Mouse (Mus musculus): ENCODE results near the gene Tm9sf3.
"Not testable (repeated sequence)": the region's sequence is repeated elsewhere in the genome, so short reads cannot be mapped to it uniquely, and the experiment has no call there.

Gene Tm9sf3

GRCm38 (mm10) chr19:41263630-41264295, at the start of gene Tm9sf3:
Gene Tm9sf3 (minus strand): TSS chr19:41263997.
- peak; percentile 90 for DNase-seq

- not testable (repeated sequence) for DNase-seq
Measured at GRCm38 (mm10) chr19:41312587-41312986, 48.8 kb upstream of the Tm9sf3 start.

- no peak for DNase-seq
Measured at GRCm38 (mm10) chr19:41312027-41312426, 48.2 kb upstream of the Tm9sf3 start.

GRCm38 (mm10) chr19:41310971-41311703, 47.3 kb upstream of the Tm9sf3 start:
- DNase-seq, result no peak

GRCm38 (mm10) chr19:41303933-41304332, 40.1 kb upstream of the Tm9sf3 start:
- DNase-seq, result no peak

- no peak for DNase-seq
Measured at GRCm38 (mm10) chr19:41303433-41303832, 39.6 kb upstream of the Tm9sf3 start.

- no peak for DNase-seq
Measured at GRCm38 (mm10) chr19:41301856-41302255, 38.1 kb upstream of the Tm9sf3 start.

GRCm38 (mm10) chr19:41299446-41299845, 35.6 kb upstream of the Tm9sf3 start:
- no peak for DNase-seq

GRCm38 (mm10) chr19:41290952-41291619, 27.3 kb upstream of the Tm9sf3 start:
- DNase-seq, result no peak

GRCm38 (mm10) chr19:41288568-41288967, 24.8 kb upstream of the Tm9sf3 start:
- DNase-seq, result no peak

- no peak for DNase-seq
Measured at GRCm38 (mm10) chr19:41287224-41287623, 23.4 kb upstream of the Tm9sf3 start.

- no peak for DNase-seq
Measured at GRCm38 (mm10) chr19:41284515-41284914, 20.7 kb upstream of the Tm9sf3 start.

GRCm38 (mm10) chr19:41282718-41283117, 18.9 kb upstream of the Tm9sf3 start:
- no peak for DNase-seq

GRCm38 (mm10) chr19:41282216-41282615, 18.4 kb upstream of the Tm9sf3 start:
- DNase-seq, result no peak

GRCm38 (mm10) chr19:41279724-41280244, 16.0 kb upstream of the Tm9sf3 start:
- DNase-seq, result no peak

GRCm38 (mm10) chr19:41278606-41279005, 14.8 kb upstream of the Tm9sf3 start:
- DNase-seq, result no peak

- no peak for DNase-seq
Measured at GRCm38 (mm10) chr19:41275588-41275987, 11.8 kb upstream of the Tm9sf3 start.

- DNase-seq, result no peak
Measured at GRCm38 (mm10) chr19:41270906-41271305, 7.1 kb upstream of the Tm9sf3 start.

- no peak for DNase-seq
Measured at GRCm38 (mm10) chr19:41270151-41270727, 6.4 kb upstream of the Tm9sf3 start.

GRCm38 (mm10) chr19:41266251-41266901, 2.6 kb upstream of the Tm9sf3 start:
- no peak for DNase-seq

GRCm38 (mm10) chr19:41264331-41264799, 568 bp upstream of the Tm9sf3 start:
- no peak for DNase-seq
